Mouse (Mus musculus) heart, postnatal 0 days (tissue): ENCODE results near the gene 4932438H23Rik.

Source experiments
- CTCF ChIP-seq: IDR thresholded peaks from 2 replicates; pipeline ENCODE4 v1.5.1; 2016; ENCODE audit warnings: antibody characterized with exemption, control low read depth, low read depth
- EP300 ChIP-seq: IDR thresholded peaks from 2 replicates; pipeline ENCODE4 v1.6.1; 2016; ENCODE audit warnings: antibody characterized with exemption, low read depth

DNA sequence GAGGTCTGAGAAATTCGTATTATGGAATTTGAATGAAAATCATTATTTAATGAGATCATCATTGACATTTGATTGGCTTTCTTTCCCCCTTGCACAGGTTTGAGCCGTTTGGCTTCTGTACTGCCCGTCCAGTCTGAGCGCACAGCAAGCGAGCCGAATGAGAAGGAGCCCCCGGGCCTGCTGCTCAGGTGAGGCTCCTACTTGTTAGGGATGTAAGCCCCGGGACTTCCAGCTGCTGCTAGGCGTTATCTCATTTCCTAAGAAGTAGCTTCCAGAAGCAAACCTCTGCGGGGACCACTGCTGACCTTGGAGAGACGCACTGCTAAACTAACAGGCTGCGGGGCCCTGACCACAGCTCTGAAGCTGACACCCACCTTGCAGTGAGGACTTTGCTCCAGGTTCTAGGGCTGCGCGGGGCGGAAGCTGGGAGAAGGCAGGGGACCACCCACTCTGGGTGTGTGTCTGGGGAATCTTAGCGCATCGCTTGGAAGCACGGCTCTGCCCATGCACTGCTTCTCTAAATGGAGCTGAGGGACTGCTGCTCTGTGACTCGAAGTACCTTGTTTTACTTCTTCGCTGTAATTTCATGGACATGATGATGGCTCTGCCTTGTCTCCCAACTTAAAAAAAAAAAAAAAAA lies 46.2 kb upstream of the 4932438H23Rik start:
- TF ChIP-seq CTCF: no peak
- TF ChIP-seq EP300: no peak
